Mouse (Mus musculus) hindbrain, embryonic 15.5 days (tissue): ENCODE data around the gene Hoxa4. TPM values are rescaled to one million over a fixed set of nuclear protein-coding genes. Genes with fewer than 3 reads are reported as not detected.
A peak's percentile ranks its signal among the peaks of the same experiment; 100 is the strongest.

Source experiments
- ATAC-seq: fragments of 200-750 bp; cut with Nextera tagmentation; 2 replicates; pipeline ENCODE4 v1.8.0; 2017; ENCODE audit warnings: low read depth, moderate number of reproducible peaks, moderate TSS enrichment; ENCODE audit not compliant: low FRiP score
- H3K27ac ChIP-seq: fragments of 300-500 bp; sonication (generic); replicated peaks from 2 replicates; pipeline ENCODE4 v1.5.1; 2015; ENCODE audit warnings: mild to moderate bottlenecking, inconsistent platforms
- H3K27me3 ChIP-seq: fragments of 300-500 bp; sonication (generic); 2 replicates; pipeline ENCODE4 v1.6.1; 2015; ENCODE audit warnings: control low read depth, inconsistent platforms
- H3K36me3 ChIP-seq: fragments of 300-500 bp; sonication (generic); 2 replicates; pipeline ENCODE4 v1.6.1; 2015; ENCODE audit warnings: control low read depth, inconsistent platforms
- H3K4me1 ChIP-seq: fragments of 300-500 bp; sonication (generic); replicated peaks from 2 replicates; pipeline ENCODE4 v1.6.1; 2015; ENCODE audit warnings: control low read depth, inconsistent platforms
- H3K4me2 ChIP-seq: fragments of 300-500 bp; sonication (generic); 2 replicates; pipeline ENCODE4 v1.6.1; 2015; ENCODE audit warnings: moderate library complexity, mild to moderate bottlenecking, inconsistent platforms
- H3K4me3 ChIP-seq: fragments of 300-500 bp; sonication (generic); 2 replicates; pipeline ENCODE4 v1.5.1; 2015; ENCODE audit warnings: mild to moderate bottlenecking, inconsistent platforms
- H3K9ac ChIP-seq: fragments of 300-500 bp; sonication (generic); 2 replicates; pipeline ENCODE4 v1.6.1; 2015; ENCODE audit warnings: inconsistent platforms
- H3K9me3 ChIP-seq: fragments of 300-500 bp; sonication (generic); 2 replicates; pipeline ENCODE4 v1.6.1; 2016; ENCODE audit warnings: control low read depth, inconsistent platforms
- WGBS: fragments of 180-500 bp; shearing (Covaris S2); methylation state at CpG from one replicate; pipeline ENCODE4 v1.1.7; 2015; 5-methylcytosine and 5-hydroxymethylcytosine counted together
- microRNA counts: library from miRNA; unstranded; fragments of <30 nt; microRNA quantifications from one replicate; lab custom pipeline; 2016
- microRNA-seq: library from miRNA; unstranded; fragments of <30 nt; microRNA quantifications from one replicate; pipeline ENCODE4, GENCODE M21; 2016
- polyA plus RNA-seq: library from polyadenylated mRNA; unstranded; fragments of >200 nt; fragmentation: Nextera tagmentation; extraction: Ambion mirVana; gene quantifications from 2 replicates; pipeline ENCODE4 v1.2.1, GENCODE M21; 2015

The Hoxa4 gene
- polyA plus RNA-seq, 1 experiment from 2014 or later: 12.2 TPM

DNA sequence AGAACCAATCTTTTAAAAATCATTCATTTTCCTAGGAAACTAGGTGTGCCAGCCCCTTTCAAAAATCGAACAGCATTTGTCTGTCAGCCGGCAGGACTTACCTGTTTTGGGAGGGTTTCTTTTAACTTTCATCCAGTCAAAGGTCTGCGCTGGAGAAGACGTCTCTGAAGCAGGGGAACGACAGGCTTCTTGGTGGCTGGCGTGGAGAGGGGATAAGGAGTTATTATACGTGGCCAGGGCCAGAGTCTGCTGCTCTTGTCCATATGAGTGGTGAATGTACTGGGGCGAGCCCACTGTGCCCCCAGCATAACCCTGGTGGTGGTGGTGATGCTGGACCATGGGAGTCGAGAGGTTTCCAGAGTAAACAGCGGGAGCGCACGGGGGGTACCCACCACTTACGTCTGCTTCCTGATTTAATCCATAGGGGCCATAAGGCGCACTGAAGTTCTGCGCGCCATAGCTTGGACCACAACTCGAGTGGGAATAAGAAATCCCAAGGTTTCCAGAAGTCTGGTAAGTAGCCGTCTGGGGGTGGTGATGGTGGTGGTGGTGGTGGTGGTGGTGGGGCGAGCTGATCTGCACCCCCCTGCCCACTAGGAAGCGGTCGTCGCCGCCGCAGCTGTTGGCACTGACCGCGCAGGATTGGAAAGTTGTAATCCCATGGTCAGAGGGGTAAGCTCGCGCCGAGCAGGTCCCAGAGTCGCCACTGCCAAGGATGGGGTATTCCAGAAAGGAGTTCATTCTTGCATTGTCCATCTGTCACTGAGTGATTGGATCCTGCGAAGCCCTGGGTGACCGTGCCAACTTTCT, 33.9 kb downstream of the Hoxa4 start:
- no peak for ATAC-seq
- peaks cover 50% of the 10 kb centered on the region for H3K27me3 ChIP-seq
- H3K9me3 ChIP-seq: no peaks in the 10 kb centered on the region
- H3K9ac ChIP-seq: peak overlapping the region; percentile 27; the same call in 1 of the 2 replicates
- H3K4me2 ChIP-seq: peak overlapping the region; percentile 97
- H3K27ac ChIP-seq: no peak overlapping the region
- WGBS: 2% methylated on average over 32 of the region's 32 CpGs
- peaks cover 31% of the 10 kb centered on the region for H3K4me1 ChIP-seq
- no peaks in the 10 kb centered on the region for H3K36me3 ChIP-seq
- H3K4me3 ChIP-seq: peak overlapping the region; percentile 87

DNA sequence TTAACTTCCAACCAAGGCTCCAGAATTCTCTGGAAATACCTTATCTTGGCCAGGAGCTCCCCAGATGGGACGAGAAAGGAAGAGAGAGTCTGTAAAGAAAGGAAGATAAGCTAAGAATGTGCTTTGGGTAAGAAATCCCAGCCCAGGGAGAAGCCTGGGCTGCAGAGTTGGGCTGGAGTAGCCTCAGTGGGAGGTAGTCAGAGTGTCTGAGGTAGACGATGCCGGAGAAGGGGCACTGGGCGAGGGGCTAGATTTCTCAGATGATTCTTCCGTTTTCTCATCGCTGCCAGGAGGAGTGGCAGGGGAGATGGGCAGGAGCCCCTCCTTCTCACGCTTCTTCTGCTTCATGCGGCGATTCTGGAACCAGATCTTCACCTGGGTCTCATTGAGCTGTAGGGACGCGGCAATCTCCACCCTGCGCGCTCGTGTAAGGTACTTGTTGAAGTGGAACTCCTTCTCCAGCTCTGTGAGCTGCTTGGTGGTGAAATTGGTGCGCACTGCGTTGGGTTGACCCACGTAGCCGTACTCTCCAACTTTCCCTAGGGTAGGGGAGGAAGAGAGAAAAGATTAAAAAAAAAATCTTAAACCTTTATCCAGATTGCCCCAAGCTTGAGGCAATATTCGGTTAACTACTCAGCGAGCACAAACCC, 34.9 kb downstream of the Hoxa4 start:
- Histone ChIP-seq H3K27me3 (peaks cover 57% of the 10 kb centered on the region), H3K4me2 (peak overlapping the region; percentile 97), H3K4me1 (peaks cover 31% of the 10 kb centered on the region), H3K4me3 (peak overlapping the region; percentile 87), H3K9ac (no peak overlapping the region), H3K27ac (no peak overlapping the region), H3K9me3 (no peaks in the 10 kb centered on the region), H3K36me3 (no peaks in the 10 kb centered on the region)
- WGBS: 6% methylated on average over 20 of the region's 20 CpGs
- ATAC-seq: no peak

DNA sequence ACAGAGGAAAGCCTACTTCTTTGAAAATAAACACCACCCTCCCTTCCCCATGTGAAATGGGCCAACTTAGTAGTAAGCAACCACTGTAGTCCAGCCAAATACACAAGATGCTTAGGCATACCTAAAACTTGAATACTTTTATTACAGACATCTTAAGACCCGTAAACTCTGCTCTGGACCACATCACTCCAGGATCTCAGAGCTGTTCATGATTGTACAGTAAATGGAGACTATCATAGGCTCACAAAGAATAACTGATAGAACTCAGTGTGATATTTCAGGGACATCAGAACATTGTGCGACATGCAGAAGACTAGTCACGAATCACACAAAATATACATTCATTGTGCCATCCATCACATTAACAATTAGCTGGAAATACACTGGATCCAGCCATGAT, 36.1 kb downstream of the Hoxa4 start:
- H3K27me3 ChIP-seq: peaks cover 60% of the 10 kb centered on the region
- WGBS: 51% methylated on average over 3 of the region's 3 CpGs

DNA sequence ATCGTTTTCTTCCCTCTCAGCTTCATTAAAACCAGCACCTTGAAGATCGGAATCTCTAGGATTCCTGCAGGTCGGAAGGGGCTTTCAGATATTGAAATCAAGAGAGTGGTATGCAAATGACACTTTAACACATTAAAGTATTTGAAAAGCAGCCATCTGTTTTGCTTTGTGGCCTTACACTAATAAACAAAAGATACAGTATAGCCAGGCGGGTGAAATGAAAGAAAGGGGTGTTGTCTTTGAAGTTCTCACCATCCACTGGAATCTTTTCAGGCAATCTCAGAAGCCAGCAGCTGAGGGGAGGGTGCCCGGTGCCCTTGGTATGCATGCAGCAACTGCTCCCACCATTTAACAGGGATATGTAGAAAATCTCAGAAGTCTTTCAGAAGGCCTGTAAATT, 37.5 kb downstream of the Hoxa4 start:
- peaks cover 73% of the 10 kb centered on the region for H3K27me3 ChIP-seq

More for the DNA sequence above, 36.1 kb downstream of the Hoxa4 start:
- no peak overlapping the region for H3K9ac ChIP-seq
- no peak for ATAC-seq
- H3K4me3 ChIP-seq: no peak overlapping the region
- H3K27ac ChIP-seq: no peak overlapping the region
- H3K4me2 ChIP-seq: no peak overlapping the region
- H3K9me3 ChIP-seq: no peaks in the 10 kb centered on the region
- no peaks in the 10 kb centered on the region for H3K36me3 ChIP-seq
- H3K4me1 ChIP-seq: peaks cover 30% of the 10 kb centered on the region

DNA sequence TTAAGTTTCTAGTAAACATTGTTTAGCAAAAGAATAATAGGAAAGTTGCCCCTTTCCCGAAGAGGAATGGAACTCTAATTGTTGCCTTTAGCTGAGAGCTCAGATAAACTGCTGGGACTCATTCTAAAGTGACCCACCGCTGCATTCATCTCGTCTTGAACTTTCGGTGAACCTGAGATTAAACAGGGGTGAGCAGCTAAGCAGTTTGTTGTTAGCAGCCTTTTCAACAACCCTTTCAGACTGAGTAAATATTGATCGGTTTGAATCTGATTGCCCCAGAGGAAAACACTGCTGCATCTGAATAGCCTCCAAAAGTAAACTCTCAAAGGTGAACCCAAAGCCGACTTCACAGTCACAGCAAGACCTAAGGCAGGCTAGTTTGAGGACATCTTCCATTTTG, 38.3 kb downstream of the Hoxa4 start:
- Histone ChIP-seq H3K36me3 (no peaks in the 10 kb centered on the region), H3K27me3 (peaks cover 73% of the 10 kb centered on the region), H3K9me3 (no peaks in the 10 kb centered on the region), H3K4me3 (no peak overlapping the region), H3K27ac (no peak overlapping the region), H3K4me2 (no peak overlapping the region), H3K4me1 (peaks cover 9% of the 10 kb centered on the region), H3K9ac (no peak overlapping the region)
- WGBS: 5% methylated on average over 6 of the region's 6 CpGs
- no peak for ATAC-seq

More for the DNA sequence above, 37.5 kb downstream of the Hoxa4 start:
- Histone ChIP-seq H3K4me3 (no peak overlapping the region), H3K27ac (no peak overlapping the region), H3K4me2 (no peak overlapping the region), H3K9me3 (no peaks in the 10 kb centered on the region), H3K36me3 (no peaks in the 10 kb centered on the region), H3K4me1 (peaks cover 15% of the 10 kb centered on the region), H3K9ac (no peak overlapping the region)
- WGBS: 29% methylated on average over 5 of the region's 5 CpGs
- ATAC-seq: no peak

DNA sequence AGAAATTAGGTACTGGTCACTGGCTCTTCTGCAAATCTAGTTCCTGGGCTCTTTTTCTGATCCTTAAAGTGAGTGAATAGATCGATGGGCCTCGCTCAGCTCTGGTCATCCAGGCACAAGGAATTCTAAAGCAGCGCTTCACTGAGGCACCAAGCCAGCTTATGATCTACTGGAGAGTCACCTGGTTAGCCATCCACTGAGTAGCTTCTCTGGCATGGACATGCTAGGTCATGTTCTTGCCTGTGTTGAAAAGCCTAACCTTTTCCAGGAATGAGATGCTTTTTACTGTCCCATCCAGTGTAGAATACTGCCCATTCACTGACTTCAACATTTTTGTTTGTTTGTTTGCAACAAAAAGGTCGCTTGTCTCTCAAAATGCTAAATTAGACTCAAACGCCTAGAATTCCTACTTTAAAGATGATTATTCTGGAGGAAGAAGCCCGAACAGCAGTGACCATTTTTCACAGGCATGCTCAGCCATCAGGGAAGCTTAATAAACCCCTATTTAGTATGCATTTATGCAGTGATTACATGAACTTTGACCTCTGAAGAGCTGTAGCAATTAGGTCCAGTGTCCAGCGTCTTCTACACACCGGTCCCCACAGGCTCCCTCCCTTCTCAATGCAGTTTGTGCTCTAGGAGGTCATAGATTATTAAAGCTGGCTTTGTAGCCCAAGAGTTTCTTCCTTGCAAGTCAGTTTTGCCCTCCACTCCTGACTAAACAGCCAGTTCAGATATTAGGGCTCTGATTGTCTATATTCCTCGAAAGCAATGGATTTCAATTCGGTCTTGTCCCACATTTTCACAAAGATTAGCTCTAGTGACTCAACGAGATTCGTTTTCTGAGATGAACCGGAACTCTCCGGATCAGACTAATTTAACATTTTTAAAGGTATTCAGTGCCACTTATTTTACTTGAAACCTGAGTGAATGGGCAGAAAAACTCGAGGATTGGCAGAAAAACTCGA, 39.0 kb downstream of the Hoxa4 start:
- H3K9ac ChIP-seq: no peak overlapping the region
- peaks cover 2% of the 10 kb centered on the region; the same call in 1 of the 2 replicates for H3K4me1 ChIP-seq
- peaks cover 75% of the 10 kb centered on the region for H3K27me3 ChIP-seq
- H3K36me3 ChIP-seq: no peaks in the 10 kb centered on the region
- H3K9me3 ChIP-seq: no peaks in the 10 kb centered on the region
- no peak overlapping the region for H3K4me2 ChIP-seq
- WGBS: 12% methylated on average over 16 of the region's 16 CpGs
- H3K27ac ChIP-seq: no peak overlapping the region
- no peak for ATAC-seq
- no peak overlapping the region for H3K4me3 ChIP-seq

DNA sequence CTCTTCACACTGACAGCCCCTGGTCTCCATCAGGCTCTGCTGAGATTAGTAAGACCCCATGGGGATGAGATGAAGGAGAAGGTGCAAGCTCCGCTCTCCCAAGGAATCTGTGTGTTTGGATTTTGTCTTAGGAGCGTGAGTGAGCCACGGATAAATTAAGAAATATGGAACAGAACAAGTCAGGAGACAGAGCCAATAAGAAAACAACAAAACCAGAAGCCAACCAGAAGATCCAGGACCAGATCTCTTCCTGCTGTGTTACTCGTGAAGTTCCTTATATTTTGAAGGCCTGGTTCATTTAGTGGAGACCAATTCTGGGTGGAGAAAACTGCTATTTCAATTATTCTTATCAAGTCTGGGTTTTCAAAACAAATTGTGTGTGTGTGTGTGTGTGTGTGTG, 40.0 kb downstream of the Hoxa4 start:
- Histone ChIP-seq H3K4me1 (no peaks in the 10 kb centered on the region), H3K36me3 (no peaks in the 10 kb centered on the region), H3K9ac (no peak overlapping the region), H3K27ac (no peak overlapping the region), H3K27me3 (peaks cover 72% of the 10 kb centered on the region), H3K9me3 (no peaks in the 10 kb centered on the region), H3K4me2 (no peak overlapping the region), H3K4me3 (no peak overlapping the region)
- ATAC-seq: no peak
- WGBS: 30% methylated on average over 4 of the region's 4 CpGs

DNA sequence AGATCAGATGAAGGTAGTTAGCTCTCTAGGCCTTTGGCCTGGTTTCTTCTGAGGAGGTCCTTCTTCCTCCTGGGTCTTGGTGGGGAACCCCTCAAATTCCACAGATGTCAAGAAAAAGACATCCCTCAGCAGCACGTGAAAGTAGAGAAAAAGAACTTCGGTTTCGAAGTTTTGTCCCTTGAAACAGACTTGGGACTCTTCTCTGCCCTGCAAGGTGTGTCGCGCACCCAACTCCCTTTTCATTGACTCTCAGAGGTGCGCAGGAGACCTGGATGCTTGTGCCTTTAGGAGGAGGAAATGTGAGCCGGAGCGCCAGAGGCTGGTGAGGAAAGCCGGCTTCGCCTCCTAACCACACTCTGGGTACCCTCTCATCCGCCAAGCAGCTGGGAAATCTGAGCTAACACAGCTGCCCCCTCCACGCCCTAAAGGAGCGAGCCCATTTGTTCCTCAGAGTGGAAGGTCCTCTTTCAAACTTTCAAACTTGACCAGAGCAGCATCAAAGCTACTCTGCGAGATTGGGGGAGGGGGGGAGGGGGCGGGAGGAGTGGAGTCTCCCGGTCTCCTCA, 41.1 kb downstream of the Hoxa4 start:
- H3K36me3 ChIP-seq: no peaks in the 10 kb centered on the region
- H3K27me3 ChIP-seq: peaks cover 65% of the 10 kb centered on the region
- no peak overlapping the region for H3K4me3 ChIP-seq
- no peaks in the 10 kb centered on the region for H3K9me3 ChIP-seq
- no peak for ATAC-seq
- no peak overlapping the region for H3K4me2 ChIP-seq
- H3K4me1 ChIP-seq: no peaks in the 10 kb centered on the region
- H3K27ac ChIP-seq: no peak overlapping the region
- WGBS: 10% methylated on average over 16 of the region's 16 CpGs
- no peak overlapping the region for H3K9ac ChIP-seq

MicroRNAs within 50 kb of the gene (microRNA counts, 519-probe panel; counts per million panel counts)
- not detected for microRNA mmu-miR-196b (lab: Ali Mortazavi, UCI)

Small RNAs within 50 kb of the gene (microRNA-seq; reads per million reads assigned to microRNA genes)
- 61.3 reads per million, percentile 45 among the genes with 10 or more reads in this experiment for gene Mir196b

Other genes starting within 250 kb of the Hoxa4 start
- gene Skap2, start 179.2 kb downstream of the Hoxa4 start, polyA plus RNA-seq: 22.7 and 27.4 TPM in 2 replicates
- gene Hoxa1, start 33.4 kb downstream of the Hoxa4 start, polyA plus RNA-seq: 1.3 and 1.8 TPM in 2 replicates
- gene Hoxa2, start 26.9 kb downstream of the Hoxa4 start, polyA plus RNA-seq: 22.4 and 26.8 TPM in 2 replicates
- 4.0 and 4.3 TPM in 2 replicates for gene 5730596B20Rik, start 14.3 kb downstream of the Hoxa4 start, polyA plus RNA-seq
- 105 and 115 TPM in 2 replicates for gene Hoxa5, start 12.8 kb upstream of the Hoxa4 start, polyA plus RNA-seq
- 10.4 and 13.4 TPM in 2 replicates for gene Hoxa6, start 17.0 kb upstream of the Hoxa4 start, polyA plus RNA-seq
- 15.7 and 16.3 TPM in 2 replicates for gene Hoxa3, start 21.6 kb upstream of the Hoxa4 start, polyA plus RNA-seq
- not detected in 2 replicates for gene Gm28308, start 21.6 kb upstream of the Hoxa4 start, polyA plus RNA-seq
- 8.3 and 20.5 TPM in 2 replicates for gene Hoxa7, start 30.1 kb upstream of the Hoxa4 start, polyA plus RNA-seq
- 0.58 and 3.4 TPM in 2 replicates for gene Hoxa9, start 39.3 kb upstream of the Hoxa4 start, polyA plus RNA-seq
- 0.28 and 0.40 TPM in 2 replicates for gene Hoxa10, start 49.1 kb upstream of the Hoxa4 start, polyA plus RNA-seq
- not detected in 2 replicates for gene Hoxa11, start 54.1 kb upstream of the Hoxa4 start, polyA plus RNA-seq
- 0.07 TPM in 1 of 2 replicates, not detected in the other for gene Hoxa13, start 69.1 kb upstream of the Hoxa4 start, polyA plus RNA-seq
- 2.7 and 3.8 TPM in 2 replicates for gene Evx1, start 121.7 kb upstream of the Hoxa4 start, polyA plus RNA-seq